Mouse (Mus musculus): ENCODE measurements around the gene Acta1.
A peak's percentile ranks its signal among the peaks of the same experiment; 100 is the strongest.

Gene Acta1

DNA sequence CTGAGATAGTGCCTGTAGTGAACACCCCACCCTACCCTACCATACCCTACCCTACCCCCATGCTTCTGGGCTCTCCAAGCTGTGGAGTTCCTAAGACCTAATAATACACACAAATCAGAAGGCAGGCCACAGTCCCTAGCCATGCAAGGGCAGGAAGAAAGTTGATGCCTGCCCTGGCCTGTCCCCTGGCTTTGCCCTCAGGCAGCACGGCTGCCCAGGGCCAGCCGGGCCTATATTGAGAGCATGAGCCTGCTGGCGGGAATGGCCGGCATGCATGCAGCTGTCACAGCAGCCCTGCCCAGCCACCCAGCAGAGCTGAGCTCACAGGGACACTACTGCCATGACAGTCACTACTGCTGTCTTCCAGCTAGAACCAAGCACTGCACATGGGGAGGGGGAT is 11.5 kb downstream of the Acta1 start:
- DNase-seq (ENCODE audit: low spot score in 2 of 2): no peak

DNA sequence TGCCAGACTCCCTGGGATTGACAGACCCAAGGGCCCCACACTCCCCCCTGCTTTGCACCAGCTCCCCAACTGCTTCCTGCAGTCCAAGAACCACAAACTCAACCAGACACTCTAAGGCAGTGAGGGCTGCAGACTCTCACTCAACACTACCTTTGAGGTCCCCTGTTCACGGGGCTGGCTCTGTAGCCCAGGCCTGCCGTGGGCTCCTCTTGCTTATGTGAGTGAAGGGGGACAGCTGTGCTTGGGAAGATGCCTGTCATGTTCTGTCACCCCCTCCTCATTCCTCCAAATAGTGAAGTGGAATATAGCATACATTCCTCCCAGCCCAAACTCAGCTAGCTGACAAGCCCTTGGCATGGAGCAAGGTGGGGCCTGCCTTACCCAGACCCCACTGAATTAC is 12.1 kb downstream of the Acta1 start:
- DNase-seq (ENCODE audit: low spot score in 2 of 2): no peak

DNA sequence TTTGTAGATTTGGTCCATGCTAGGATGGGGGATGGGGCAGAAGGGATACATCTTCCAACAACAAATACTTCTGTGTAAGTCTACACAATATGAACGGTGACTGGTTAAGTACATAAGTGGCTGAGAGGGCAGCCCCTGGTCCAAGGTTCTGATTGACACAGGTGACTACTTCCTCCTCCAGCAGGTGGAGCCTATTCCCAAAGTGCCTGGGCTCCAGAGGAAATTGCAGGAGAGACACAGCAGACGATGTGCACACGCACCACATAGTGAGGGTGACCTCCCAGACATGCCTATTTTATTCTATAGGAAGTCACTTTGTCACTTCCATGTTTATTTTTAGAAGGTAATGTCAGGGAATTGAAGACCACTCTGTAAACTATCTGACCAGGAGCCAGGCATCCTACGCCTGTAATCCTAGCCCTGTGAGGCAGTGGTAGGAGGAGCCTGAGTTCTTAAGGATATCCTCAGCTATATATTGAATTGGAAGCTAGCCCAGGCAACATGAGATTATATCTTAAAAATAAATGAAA is 13.7 kb downstream of the Acta1 start:
- DNase-seq (ENCODE audit: low spot score in 2 of 2): no peak

DNA sequence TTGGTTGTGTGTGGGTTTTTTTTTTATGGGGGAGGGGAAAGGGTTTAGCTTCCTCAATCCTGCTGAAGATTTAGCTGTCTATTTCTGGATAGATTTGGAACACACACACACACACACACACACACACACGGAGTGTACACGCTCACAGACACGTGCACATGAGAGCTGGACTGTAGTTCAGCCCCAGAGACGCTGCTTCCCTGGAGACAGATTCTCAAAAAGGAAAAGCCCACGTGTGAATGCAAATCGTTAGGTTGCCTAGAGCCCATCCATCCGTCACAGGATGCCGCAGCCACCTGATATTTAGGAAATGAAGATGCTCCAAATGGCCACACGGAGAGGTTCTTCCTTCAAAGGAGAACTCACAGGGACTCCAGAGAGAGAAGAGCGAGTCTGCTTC is 14.3 kb downstream of the Acta1 start:
- no peak for DNase-seq (ENCODE audit: low spot score in 2 of 2)

DNA sequence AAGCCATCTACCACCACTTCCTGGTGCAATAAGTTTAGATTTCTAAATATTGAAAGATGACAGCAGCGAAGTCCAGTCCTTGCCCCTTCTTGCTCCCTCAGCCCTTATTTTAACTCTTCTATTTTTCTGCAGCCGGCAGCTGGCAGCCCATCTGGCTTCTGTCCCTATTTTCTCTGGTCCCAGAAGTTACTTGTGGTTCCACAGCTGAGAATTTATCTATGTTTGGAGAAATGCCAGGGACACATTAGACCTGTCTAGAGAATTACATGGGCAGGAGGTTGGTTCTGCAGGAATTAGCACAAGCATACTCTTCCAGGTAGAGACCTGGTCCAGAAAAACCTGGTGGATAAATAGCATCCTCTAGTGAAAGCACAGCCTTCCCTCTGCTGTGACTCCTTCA is 16.7 kb downstream of the Acta1 start:
- DNase-seq (ENCODE audit: low spot score in 2 of 2): no peak

DNA sequence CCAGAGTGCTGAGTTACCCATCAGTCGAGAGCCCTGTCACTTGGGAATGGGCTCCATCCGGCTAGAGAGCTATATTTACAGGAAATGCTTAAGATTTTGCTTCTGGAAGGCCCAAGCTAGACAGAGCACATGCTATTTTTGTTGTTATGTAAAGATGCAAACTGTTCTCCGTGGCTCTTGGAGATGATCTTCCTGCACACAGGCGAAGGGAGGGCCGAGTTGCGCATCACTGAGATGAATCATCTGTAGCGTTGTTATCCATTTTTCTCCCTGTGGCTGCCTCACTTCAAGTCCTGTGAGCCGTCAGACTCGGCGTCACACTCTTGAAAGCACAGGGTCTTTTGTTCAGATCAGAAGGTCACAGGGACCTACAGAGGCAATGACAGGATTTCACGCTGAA is 20.2 kb downstream of the Acta1 start:
- no peak for DNase-seq (ENCODE audit: low spot score in 2 of 2)

DNA sequence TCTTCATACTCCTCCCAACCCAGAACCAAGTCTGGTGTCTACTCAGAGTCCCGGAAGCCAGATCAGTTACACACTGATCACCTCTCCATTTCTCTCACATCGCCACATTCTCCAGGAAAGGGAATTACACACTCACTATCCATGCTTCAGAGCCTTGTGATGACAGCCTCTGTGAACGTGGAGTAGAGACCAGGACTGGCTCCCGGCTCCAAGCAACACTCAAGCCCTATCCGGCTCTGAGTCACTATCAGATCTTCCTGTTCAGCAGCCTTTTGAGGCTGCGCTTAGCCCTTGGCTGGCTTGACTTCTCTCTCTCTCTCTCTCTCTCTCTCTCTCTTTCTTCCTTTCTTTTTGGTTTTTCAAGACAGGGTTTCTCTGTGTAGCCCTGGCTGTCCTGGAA is 21.2 kb downstream of the Acta1 start:
- no peak for DNase-seq (ENCODE audit: low spot score in 2 of 2)

DNA sequence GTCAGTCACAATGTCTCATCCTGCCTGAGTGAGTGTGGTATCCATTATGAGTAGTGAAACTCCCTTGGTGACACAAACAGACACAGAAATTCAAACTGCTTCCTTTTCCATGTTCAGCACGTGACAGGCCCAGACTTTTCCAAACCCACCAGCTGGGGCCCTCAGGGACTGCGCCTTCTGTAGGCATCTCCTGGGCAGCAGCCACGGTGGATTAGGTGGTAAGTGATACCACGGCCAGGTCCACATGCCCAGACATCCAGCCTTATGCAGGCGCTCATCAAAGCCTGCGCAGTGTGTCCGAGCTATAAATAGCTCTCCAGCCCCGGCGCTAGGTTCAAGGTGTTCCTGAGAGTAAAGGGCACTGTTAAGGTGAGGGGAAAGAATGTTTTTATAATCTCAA is 22.5 kb downstream of the Acta1 start:
- no peak for DNase-seq (ENCODE audit: low spot score in 2 of 2)

DNA sequence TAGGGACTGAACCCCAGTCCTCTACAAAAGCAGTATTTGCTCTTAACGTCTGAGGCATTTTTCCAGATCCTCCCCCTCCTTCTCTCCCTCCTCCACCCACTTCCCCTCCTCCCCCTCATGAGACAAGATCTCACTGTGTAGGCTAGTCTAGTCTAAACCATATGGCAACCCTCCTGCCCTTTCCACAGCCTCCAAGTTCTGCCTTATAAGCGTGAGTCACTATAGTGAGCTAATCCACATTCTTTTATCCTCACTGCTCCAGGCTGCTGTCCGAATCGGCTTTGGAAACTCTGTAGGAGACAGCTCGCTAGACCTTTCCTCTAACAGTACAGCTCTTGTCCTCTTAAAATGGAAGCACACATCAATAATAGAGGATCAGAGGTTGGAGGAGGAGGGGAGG is 27.6 kb downstream of the Acta1 start:
- no peak for DNase-seq (ENCODE audit: low spot score in 2 of 2)

DNA sequence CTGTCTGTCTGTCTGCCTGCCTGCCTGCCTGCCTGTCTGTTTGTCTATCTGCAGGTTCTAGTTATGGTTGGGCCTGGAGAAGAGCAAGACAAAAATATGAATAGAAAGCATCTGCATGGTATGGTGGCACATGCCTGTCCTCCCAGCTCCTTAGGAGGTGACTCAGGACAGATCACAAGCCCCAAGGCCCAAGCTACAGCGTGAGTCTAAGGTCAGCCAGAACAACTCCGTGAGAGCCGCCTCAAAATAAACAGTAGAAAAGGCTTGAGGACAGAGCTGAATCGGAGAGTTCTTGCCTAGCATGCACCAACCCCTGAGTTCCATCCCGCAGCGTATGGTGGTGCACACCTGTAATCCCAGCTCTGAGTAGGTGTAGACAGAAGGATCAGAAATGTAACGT is 28.8 kb downstream of the Acta1 start:
- no peak for DNase-seq (ENCODE audit: low spot score in 2 of 2)

DNA sequence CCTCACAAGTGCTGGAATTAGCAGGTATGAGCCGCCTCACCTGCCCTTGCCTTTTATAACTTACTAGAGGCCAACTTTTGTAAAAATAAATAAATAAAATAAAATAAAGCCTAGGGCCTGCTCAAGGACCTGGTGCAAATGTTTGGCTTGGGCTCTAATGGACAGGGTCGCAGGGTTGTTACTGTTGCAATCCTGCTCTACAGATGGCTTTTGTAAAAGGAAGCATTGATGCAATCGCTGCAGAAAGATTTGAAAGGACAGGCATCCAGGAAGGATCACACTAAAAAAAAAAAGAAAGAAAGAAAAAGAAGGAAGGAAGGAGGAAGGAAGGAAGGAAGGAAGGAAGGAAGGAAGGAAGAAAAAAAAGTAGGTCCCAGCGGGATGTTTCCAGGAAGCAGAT is 34.2 kb downstream of the Acta1 start:
- no peak for DNase-seq (ENCODE audit: low spot score in 2 of 2)

DNA sequence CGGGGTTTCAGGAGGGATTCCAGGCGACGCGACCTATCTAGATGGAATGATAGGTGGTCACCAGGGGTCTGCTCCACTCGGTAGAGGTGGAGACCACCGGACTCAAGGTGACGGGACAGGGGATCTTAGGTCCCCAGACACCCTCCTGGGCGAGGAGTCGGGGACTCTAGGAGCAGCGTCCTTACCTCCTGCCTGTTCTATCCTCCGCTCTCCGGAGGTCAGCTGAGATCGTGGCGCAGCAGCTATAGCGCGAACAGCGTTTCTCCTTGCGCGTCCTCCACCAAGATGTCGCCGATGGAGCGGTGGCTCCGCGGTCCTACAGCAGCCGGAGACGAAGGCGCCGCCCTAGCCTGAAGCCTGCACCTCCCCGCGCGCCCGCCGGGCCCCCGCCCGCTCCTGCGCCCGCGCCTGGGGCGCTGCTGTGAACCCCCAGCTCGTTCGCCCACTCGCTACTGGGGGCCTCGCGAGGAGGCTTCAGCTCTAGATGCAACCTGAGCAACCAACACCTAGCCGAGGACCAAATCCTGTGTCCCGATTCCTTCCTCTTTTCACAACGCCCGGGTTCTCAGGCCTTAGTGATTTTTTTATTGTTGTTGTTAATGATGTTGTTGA is 34.8 kb downstream of the Acta1 start, which contains the start of gene Ccsap:
Gene Ccsap (minus strand): TSS at position 562 of the 612 bp plus-strand sequence.
- DNase-seq (ENCODE audit: low spot score in 2 of 2): peak; percentile 57 to 73

DNA sequence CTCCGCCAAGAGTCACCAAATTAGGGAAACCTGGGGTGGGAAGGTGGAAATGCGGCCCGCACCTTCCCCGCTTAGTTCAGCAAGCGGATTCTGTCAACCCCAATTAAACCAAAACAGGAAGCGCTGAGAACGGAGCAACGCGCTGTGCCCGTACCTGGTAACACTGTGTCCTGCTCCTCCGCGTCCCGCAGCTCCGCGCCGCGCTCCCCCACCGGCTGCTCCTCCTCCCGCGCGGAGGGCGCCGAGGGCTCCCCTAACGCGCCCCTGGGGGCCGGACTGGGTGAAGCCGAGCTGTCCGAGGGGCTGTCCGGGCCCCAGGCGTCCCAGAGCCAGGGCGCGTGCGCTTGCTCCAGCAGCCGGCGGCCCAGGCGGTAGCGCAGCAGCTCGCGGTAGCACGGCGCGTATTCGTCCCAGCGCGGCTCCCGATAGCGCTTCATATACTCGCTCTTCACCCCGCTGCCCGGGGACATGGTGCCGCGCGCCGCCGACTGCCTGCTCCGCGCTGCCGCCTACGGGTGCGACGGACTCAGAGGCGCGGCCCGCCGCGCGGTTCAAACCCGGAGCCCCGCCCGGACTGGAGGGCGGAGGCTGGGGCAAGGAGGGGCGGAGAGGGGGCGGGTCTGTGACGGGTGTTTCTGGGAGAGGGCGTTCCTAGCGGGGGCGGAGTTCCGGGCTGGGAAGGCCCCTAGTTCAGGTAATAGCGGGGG is 35.5 kb downstream of the Acta1 start:
- DNase-seq (ENCODE audit: low spot score in 2 of 2): peak; percentile 89 to 96

DNA sequence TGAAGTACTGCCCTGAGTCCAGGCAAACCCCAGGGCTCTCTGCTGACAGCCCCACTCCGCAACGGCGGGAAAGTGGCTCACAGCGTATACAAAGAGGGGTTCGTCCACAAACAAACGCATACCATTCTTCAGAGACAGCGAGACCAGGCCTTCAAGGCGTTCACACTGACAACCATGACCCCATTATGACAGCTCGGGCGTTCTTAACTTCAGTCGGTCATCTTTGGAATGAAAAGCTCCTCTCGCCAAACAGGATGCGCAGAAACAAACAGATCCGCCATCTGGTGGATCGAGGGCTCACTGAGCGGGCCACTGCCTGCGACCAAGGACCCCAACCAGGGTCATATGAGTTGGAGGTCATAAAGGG is 36.0 kb downstream of the Acta1 start:
- DNase-seq (ENCODE audit: low spot score in 2 of 2): peak; percentile 47 to 59

DNA sequence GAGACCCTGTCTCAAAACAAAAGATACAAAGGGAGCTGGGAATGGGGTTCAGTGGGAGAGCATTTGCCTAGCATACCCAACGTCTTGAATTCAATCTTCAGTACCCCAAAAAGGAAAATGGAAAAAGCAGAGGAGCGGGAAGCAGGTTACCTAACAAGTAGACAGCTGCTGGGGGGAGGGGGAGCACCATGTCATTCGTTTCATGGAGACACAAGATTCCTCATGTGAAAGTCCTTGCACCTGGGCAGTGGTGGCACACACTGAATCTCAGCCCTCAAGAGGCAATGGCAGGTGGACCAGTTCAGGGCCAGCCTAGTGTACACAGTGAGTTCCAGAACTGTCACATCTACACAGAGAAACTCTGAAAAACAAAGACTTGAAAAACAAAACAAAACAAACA is 37.2 kb downstream of the Acta1 start:
- no peak for DNase-seq (ENCODE audit: low spot score in 2 of 2)

DNA sequence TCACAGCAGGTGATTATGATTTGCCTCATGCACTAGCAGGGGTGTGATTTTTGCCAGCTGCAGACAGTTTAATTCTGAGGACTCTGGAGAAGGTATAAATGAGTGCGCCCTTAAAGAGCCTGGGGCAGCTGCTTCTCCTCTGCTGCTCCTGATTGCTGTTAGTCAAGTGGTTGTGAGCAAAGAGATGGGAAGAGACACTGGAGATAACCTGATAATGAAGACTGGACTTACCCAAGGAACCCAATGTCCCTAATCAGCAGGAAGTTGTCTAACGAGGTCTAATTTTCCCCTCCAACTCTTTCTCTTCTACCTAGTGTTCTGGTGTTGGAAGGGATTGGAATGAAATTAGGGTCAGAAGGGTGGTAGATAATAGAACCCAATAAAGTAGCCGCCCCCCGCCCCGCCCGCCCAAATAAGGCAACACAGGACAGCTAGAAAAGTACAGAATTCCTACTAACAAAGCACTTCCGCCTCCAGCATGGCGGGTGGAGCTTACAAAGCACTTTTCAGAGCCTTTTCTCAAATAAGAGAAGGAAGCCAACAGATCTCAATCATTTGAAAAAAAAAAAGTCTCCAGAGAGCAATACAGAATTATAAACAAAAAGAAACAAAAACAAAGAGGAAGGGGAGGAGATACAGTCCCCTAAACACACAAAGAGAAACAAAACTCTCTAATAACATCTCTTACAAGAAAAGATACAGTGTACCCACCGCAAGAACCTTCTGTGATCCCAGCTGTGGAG is 39.6 kb downstream of the Acta1 start:
- DNase-seq (ENCODE audit: low spot score in 2 of 2): no peak

DNA sequence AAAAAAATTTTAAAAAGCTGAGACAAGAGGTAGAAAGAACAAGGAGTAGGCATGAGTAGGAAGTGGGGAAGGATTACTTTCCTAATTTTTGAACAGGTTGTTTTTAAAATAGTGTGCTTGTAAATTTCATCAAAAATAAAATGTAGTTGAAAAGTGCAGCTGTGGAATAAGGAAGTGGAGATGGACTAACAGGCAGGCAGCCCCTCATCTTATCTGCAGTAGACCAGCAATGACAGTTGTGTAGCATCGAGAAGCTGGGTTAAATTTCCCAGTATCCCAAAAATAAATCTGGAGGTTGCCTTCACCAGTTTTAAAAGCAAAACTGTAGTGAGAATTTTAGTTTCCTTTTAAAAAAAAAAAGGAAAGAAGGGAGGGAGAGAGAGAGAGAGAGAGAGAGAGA is 40.3 kb downstream of the Acta1 start:
- no peak for DNase-seq (ENCODE audit: low spot score in 2 of 2)

DNA sequence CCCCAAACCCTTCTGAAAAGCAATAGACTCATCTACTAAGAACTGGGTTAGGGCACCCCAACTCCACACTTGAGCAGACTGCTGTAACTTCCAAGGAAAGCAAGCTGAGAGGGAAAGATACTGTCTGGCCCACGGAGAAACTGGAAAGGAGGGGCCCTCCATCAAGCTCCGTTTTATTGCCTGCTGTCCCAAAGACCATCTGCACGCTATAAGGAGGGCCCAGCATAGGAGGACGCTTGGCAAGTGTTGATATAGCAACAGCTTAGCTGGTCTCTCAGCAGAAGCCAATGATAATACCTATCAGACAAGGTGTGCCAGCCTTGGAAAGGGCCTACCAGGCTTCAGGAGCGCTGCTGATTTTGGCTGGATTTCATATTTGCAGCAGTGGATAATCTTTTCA is 43.0 kb downstream of the Acta1 start:
- no peak for DNase-seq (ENCODE audit: low spot score in 2 of 2)

DNA sequence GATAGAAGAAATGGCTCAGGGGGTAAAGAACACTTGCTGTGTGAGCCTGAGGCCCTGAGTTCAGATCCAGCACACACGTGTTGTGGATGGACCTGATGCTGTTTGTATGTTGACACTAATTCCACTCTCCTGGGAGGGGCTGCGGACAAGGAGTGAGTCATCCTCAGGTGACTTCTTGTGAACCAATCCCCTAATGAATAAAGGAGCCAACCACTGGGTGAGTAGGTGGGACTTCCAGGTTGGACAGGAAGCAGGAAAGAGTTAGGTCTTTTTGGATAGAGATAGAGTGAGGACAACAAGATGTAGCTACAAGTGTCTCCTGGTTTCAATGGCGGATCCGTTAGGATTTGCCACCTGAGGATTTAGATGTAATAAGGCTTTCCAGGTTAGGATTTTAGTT is 45.2 kb downstream of the Acta1 start:
- DNase-seq (ENCODE audit: low spot score in 2 of 2): no peak

DNA sequence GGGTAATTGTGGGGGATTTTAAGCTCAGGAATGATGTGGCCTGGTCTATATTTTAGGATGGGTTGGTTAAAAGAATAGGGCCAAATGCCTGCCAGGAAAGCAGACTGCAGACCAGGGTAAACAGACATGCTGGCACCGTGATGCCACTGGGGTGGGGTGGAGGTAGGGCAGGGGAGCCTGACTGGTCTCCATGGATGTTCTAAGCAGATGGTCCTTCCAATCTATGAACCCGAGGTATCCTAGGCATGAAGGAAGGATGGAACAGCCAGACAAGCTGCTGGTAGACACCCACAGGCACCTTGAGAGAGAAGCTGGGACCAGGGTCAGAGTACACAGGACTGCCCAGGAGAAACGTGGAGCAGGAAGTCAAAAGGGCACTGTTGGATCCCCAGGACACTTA is 47.0 kb downstream of the Acta1 start:
- DNase-seq (ENCODE audit: low spot score in 2 of 2): no peak

DNA sequence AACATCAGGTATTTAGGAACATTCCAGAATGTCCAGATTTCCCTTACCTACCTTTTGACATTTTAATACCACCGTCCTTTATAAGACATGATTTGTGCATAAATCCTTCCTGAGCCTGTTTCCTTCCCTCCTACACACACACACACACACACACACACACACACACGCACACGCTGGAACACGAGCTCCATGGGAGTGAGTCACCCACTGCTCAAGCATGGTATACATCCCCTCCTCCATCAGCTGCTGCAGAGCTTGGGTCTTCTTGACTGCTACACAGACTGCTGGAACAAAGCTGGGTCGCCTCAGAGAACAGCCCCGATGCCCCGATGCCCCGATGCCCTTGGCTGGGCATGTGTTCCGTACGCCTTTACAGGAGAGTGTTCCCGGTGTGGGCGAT is 48.0 kb downstream of the Acta1 start:
- DNase-seq (ENCODE audit: low spot score in 2 of 2): no peak

DNA sequence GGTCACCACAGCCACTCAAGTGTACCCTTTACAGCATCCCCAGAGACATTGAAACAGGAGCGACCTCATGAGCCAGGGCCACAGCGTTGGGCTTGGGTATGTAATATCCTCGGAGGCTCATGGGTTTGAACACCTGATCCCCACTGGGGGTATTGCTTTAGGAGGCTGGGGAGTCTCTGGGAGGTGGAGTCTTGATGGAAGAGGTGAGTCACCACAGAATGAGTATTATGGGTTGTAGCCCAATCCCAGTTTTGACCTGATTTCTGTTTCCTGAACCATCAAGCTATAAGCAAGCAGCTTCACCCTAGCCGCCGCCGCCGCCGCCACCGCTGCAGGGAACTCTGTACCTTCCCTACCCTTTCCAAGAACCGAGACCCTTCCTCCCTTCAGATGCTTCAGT is 48.6 kb downstream of the Acta1 start:
- DNase-seq (ENCODE audit: low spot score in 2 of 2): no peak

DNA sequence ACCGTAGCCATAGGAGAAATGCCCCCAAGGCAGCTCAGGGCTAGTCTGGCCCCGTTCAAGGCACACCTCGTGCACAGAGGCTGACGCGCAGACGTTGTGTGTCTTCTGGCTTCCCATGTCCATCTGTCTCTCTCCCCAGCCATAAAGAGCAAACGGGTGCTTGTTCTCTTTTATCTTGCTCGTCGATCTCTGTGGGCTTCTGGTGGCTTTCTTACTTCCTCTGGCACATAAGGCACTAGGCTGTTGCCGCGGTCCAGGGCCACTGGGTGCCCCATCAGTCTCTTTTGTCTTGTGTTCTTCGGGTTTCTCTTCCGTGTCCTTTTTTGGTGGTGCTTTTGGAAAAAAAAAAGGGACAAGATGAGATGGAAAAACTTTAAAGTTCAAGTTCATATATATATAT is 49.4 kb downstream of the Acta1 start:
- DNase-seq (ENCODE audit: low spot score in 2 of 2): no peak

Data from spleen, postnatal 10 days (tissue).